Mouse (Mus musculus) heart, embryonic 16.5 days (tissue): ENCODE measurements around the gene Tmx4. TPM values are rescaled to one million over a fixed set of nuclear protein-coding genes. Genes with fewer than 3 reads are reported as not detected.

Experiments
- ATAC-seq: fragments of 200-750 bp; cut with Nextera tagmentation; replicated peaks from 2 replicates; pipeline ENCODE4 v1.8.0; 2017; ENCODE audit warnings: moderate number of reproducible peaks; ENCODE audit not compliant: insufficient read depth, low FRiP score; ENCODE audit errors: extremely low read depth
- H3K27ac ChIP-seq: fragments of 300-500 bp; sonication (generic); 2 replicates; pipeline ENCODE4 v1.5.1; 2014; ENCODE audit warnings: mild to moderate bottlenecking, low read length, control low read depth, moderate library complexity
- H3K27me3 ChIP-seq: fragments of 300-500 bp; sonication (generic); 2 replicates; pipeline ENCODE4 v1.6.1; 2014; ENCODE audit warnings: low read length, mixed read lengths; ENCODE audit not compliant: control insufficient read depth, insufficient read depth
- H3K36me3 ChIP-seq: fragments of 300-500 bp; sonication (generic); 2 replicates; pipeline ENCODE4 v1.6.1; 2014; ENCODE audit not compliant: control insufficient read depth, insufficient read depth
- H3K4me1 ChIP-seq: fragments of 300-500 bp; sonication (generic); 2 replicates; pipeline ENCODE4 v1.6.1; 2014; ENCODE audit warnings: low read length, mixed read lengths; ENCODE audit not compliant: control insufficient read depth, insufficient read depth
- H3K4me2 ChIP-seq: fragments of 300-500 bp; sonication (generic); 2 replicates; pipeline ENCODE4 v1.6.1; 2014; ENCODE audit warnings: low read depth, mild to moderate bottlenecking, control low read depth, low read length
- H3K4me3 ChIP-seq: fragments of 300-500 bp; sonication (generic); 2 replicates; pipeline ENCODE4 v1.5.1; 2014; ENCODE audit warnings: mild to moderate bottlenecking, control low read depth, low read length
- H3K9ac ChIP-seq: fragments of 300-500 bp; sonication (generic); 2 replicates; pipeline ENCODE4 v1.6.1; 2014; ENCODE audit warnings: low read length, control low read depth
- H3K9me3 ChIP-seq: fragments of 300-500 bp; sonication (generic); replicated peaks from 2 replicates; pipeline ENCODE4 v1.6.1; 2016; ENCODE audit warnings: low read length; ENCODE audit not compliant: control insufficient read depth
- WGBS: fragments of 180-500 bp; shearing (Covaris S2); extraction: QIAGEN DNeasy Blood & Tissue Kit; methylation state at CpG from one replicate; pipeline ENCODE4 v1.1.7; 2014; 5-methylcytosine and 5-hydroxymethylcytosine counted together
- polyA plus RNA-seq: library from polyadenylated mRNA; unstranded; fragments of >200 nt; fragmentation: Nextera tagmentation; extraction: Ambion mirVana; gene quantifications from 2 replicates; pipeline ENCODE4 v1.2.1, GENCODE M21; 2015

Tmx4 gene
- polyA plus RNA-seq, 1 experiment from 2014 or later: 40.8 TPM

GRCm38 (mm10) chr2:134544321-134545065, 99.5 kb downstream of the Tmx4 start:
- no peak overlapping the region for H3K4me2 ChIP-seq
- H3K36me3 ChIP-seq: no peaks in the 10 kb centered on the region
- no peaks in the 10 kb centered on the region for H3K9me3 ChIP-seq
- H3K27me3 ChIP-seq: no peaks in the 10 kb centered on the region
- H3K27ac ChIP-seq: no peak overlapping the region
- H3K9ac ChIP-seq: no peak overlapping the region
- H3K4me3 ChIP-seq: no peak overlapping the region
- H3K4me1 ChIP-seq: no peaks in the 10 kb centered on the region
- WGBS: 71% methylated on average over 8 of the region's 8 CpGs
- no peak for ATAC-seq

Other genes starting within 250 kb of the Tmx4 start
- not detected in 2 replicates for gene Hao1, start 89.8 kb downstream of the Tmx4 start, polyA plus RNA-seq
- 3.2 and 5.4 TPM in 2 replicates for gene Plcb1, start 141.9 kb upstream of the Tmx4 start, polyA plus RNA-seq